Mouse (Mus musculus): Measurements from ENCODE around the gene Pla2g4a. TPM values are rescaled to one million over a fixed set of nuclear protein-coding genes. Genes with fewer than 3 reads are reported as not detected.

Pla2g4a gene
- polyA plus RNA-seq, 1 experiment, result 156 TPM

- Histone ChIP-seq H3K27ac (ENCODE audit: insufficient read depth, low read length) (no peak overlapping the region; the same call in 1 of the 2 replicates), H3K4me1 (ENCODE audit: control insufficient read depth, insufficient read depth, low read length) (peaks cover 5% of the 10 kb centered on the region), H3K4me3 (ENCODE audit: insufficient read depth, low read length) (no peak overlapping the region)
- TF ChIP-seq POLR2A (IDR thresholded peaks at IDR 0.05; ENCODE audit: low read depth, low read length) (no peak), CTCF (IDR thresholded peaks at IDR 0.05; ENCODE audit: borderline replicate concordance, insufficient read depth, low read length) (no peak)
Measured at GRCm38 (mm10) chr1:149840312-149840930, 120.7 kb downstream of the Pla2g4a start.

- no peak overlapping the region for H3K4me3 ChIP-seq (ENCODE audit: insufficient read depth, low read length)
- TF ChIP-seq CTCF (IDR thresholded peaks at IDR 0.05; ENCODE audit: borderline replicate concordance, insufficient read depth, low read length), result no peak
- TF ChIP-seq POLR2A (IDR thresholded peaks at IDR 0.05; ENCODE audit: low read depth, low read length), result no peak
- peak overlapping the region; percentile 92 for H3K27ac ChIP-seq (ENCODE audit: insufficient read depth, low read length)
- H3K4me1 ChIP-seq (ENCODE audit: control insufficient read depth, insufficient read depth, low read length), result peaks cover 5% of the 10 kb centered on the region
Measured at GRCm38 (mm10) chr1:149836496-149836895, 124.6 kb downstream of the Pla2g4a start.

- peak overlapping the region; percentile 99 for H3K27ac ChIP-seq (ENCODE audit: insufficient read depth, low read length)
- H3K4me3 ChIP-seq (ENCODE audit: insufficient read depth, low read length), result no peak overlapping the region
- H3K4me1 ChIP-seq (ENCODE audit: control insufficient read depth, insufficient read depth, low read length), result peaks cover 5% of the 10 kb centered on the region
- no peak for TF ChIP-seq CTCF (IDR thresholded peaks at IDR 0.05; ENCODE audit: borderline replicate concordance, insufficient read depth, low read length)
- no peak for TF ChIP-seq POLR2A (IDR thresholded peaks at IDR 0.05; ENCODE audit: low read depth, low read length)
Measured at GRCm38 (mm10) chr1:149833876-149834275, 127.2 kb downstream of the Pla2g4a start.

GRCm38 (mm10) chr1:149832952-149833351, 128.1 kb downstream of the Pla2g4a start:
- TF ChIP-seq CTCF (IDR thresholded peaks at IDR 0.05; ENCODE audit: borderline replicate concordance, insufficient read depth, low read length) (no peak), POLR2A (IDR thresholded peaks at IDR 0.05; ENCODE audit: low read depth, low read length) (no peak)
- Histone ChIP-seq H3K4me1 (ENCODE audit: control insufficient read depth, insufficient read depth, low read length) (peaks cover 5% of the 10 kb centered on the region), H3K4me3 (ENCODE audit: insufficient read depth, low read length) (no peak overlapping the region), H3K27ac (ENCODE audit: insufficient read depth, low read length) (peak overlapping the region; percentile 86)

- Histone ChIP-seq H3K27ac (ENCODE audit: insufficient read depth, low read length) (no peak overlapping the region), H3K4me1 (ENCODE audit: control insufficient read depth, insufficient read depth, low read length) (peaks cover 5% of the 10 kb centered on the region), H3K4me3 (ENCODE audit: insufficient read depth, low read length) (no peak overlapping the region)
- TF ChIP-seq CTCF (IDR thresholded peaks at IDR 0.05; ENCODE audit: borderline replicate concordance, insufficient read depth, low read length), result no peak
- TF ChIP-seq POLR2A (IDR thresholded peaks at IDR 0.05; ENCODE audit: low read depth, low read length), result no peak
Measured at GRCm38 (mm10) chr1:149832514-149832913, 128.6 kb downstream of the Pla2g4a start.

- H3K4me1 ChIP-seq (ENCODE audit: control insufficient read depth, insufficient read depth, low read length), result peaks cover 2% of the 10 kb centered on the region
- no peak for TF ChIP-seq CTCF (IDR thresholded peaks at IDR 0.05; ENCODE audit: borderline replicate concordance, insufficient read depth, low read length)
- no peak overlapping the region for H3K27ac ChIP-seq (ENCODE audit: insufficient read depth, low read length)
Measured at GRCm38 (mm10) chr1:149831100-149831499, 130.0 kb downstream of the Pla2g4a start.

GRCm38 (mm10) chr1:149813616-149814345, 147.3 kb downstream of the Pla2g4a start:
- Histone ChIP-seq H3K4me3 (ENCODE audit: insufficient read depth, low read length) (no peak overlapping the region), H3K4me1 (ENCODE audit: control insufficient read depth, insufficient read depth, low read length) (0 out of 2 replicates have a peak, but pooled peaks cover 8% of the 10 kb centered on the region), H3K27ac (ENCODE audit: insufficient read depth, low read length) (peak overlapping the region; percentile 77)
- no peak for TF ChIP-seq POLR2A (IDR thresholded peaks at IDR 0.05; ENCODE audit: low read depth, low read length)
- TF ChIP-seq CTCF (IDR thresholded peaks at IDR 0.05; ENCODE audit: borderline replicate concordance, insufficient read depth, low read length), result no peak

More at GRCm38 (mm10) chr1:149831100-149831499, 130.0 kb downstream of the Pla2g4a start:
- no peak overlapping the region for H3K4me3 ChIP-seq (ENCODE audit: insufficient read depth, low read length)

GRCm38 (mm10) chr1:149809527-149809926, 151.6 kb downstream of the Pla2g4a start:
- no peak for TF ChIP-seq CTCF (IDR thresholded peaks at IDR 0.05; ENCODE audit: borderline replicate concordance, insufficient read depth, low read length)
- TF ChIP-seq POLR2A (IDR thresholded peaks at IDR 0.05; ENCODE audit: low read depth, low read length), result no peak
- H3K4me3 ChIP-seq (ENCODE audit: insufficient read depth, low read length), result no peak overlapping the region
- H3K4me1 ChIP-seq (ENCODE audit: control insufficient read depth, insufficient read depth, low read length), result 0 out of 2 replicates have a peak, but pooled peaks cover 6% of the 10 kb centered on the region
- H3K27ac ChIP-seq (ENCODE audit: insufficient read depth, low read length), result no peak overlapping the region

Other genes with a start within 250 kb of the Pla2g4a start
- 60.3 and 202 TPM in 2 replicates for gene Ptgs2, start 138.7 kb upstream of the Pla2g4a start, polyA plus RNA-seq (2011; ENCODE audit: insufficient read length, low read depth, missing spikeins)

Data from embryonic fibroblast, embryonic 13.5 days (primary cell).